Mouse (Mus musculus): ENCODE measurements around the gene Plod2.

The Plod2 gene

DNA sequence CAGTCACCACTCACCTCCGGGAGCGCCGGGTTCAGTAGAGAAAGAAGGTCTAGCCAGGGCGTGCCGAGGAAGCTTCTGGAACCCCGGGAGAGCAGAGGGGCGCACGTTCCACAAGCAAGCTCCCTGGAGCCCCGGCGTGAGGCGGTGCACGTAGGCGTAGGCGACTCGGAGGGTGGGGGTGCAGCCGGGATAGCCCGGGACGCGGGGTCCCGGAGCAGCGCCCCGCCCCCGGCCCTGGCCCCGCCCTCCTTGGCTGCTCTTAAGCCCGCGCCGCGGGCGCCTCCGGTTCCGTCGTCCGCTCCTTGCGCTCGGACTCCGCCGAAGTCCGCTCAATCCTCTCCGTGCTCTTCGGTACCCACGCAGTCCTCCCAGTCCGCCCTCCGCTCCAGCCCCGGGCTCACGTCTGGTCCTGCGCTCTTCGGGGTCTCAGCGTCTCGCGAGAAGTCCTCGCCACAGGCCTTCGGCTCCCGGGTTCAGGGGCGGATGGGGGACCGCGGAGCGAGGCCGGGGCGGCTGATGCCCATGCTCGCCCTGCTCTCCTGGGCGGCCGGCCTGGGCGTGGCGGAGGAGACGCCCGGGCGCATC, at the start of gene Plod2:
Gene Plod2 (plus strand): TSS at position 247 of the 585 bp plus-strand sequence.
- no peak for DNase-seq (ENCODE audit: low read depth, low spot score)

DNA sequence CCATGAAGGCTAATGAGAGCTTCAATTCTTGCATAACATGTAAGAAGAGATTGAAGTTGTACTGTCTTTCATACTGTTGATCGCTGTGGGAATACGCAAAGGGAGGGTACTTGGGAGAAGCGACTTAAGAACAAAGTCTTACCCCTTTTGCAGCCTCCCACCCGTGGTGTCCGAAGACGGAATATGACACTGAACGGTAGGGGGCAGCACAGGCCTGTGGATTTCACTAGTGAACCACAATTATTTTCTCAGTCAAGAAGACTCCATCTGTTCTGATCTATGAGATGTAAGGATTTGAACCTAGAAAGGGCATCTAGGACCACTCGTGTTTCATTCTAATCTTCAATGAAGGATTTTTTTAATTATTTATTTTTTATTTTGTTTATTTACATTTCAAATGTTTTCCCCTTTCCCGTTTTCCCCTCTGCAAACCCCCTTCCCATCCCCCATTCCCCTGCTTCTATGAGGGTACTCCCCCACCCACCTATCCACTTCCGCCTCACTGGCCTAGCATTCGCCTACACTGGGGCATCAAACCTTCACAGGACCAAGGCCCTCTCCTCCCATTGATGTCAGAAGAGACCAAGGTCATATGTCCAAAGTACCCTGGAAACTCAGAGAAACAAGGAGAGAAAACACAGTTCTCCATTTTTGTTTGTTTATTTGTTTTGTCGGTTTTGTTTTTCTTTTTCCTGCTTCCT, 42.2 kb upstream of the Plod2 start:
- peak; percentile 17 for DNase-seq (ENCODE audit: low read depth, low spot score)

DNA sequence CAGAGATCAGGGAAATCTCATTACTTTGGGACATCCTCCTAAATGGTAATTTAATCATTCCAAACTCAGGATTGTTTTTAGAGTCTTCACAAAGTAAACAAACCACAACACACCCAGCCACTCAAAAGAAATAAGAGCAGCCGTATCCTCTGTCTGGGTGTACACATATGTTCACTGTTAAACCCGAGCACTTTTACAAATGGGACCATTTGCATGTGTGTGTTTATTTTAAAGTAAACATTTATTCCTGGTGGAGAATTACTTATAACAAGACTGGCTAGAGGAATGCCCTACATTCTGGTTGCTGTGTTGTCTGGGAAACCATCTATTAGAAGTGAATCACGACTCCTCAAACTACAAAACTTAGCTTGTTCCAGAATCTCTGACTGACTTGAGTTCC, 37.8 kb upstream of the Plod2 start:
- no peak for DNase-seq (ENCODE audit: low read depth, low spot score)

DNA sequence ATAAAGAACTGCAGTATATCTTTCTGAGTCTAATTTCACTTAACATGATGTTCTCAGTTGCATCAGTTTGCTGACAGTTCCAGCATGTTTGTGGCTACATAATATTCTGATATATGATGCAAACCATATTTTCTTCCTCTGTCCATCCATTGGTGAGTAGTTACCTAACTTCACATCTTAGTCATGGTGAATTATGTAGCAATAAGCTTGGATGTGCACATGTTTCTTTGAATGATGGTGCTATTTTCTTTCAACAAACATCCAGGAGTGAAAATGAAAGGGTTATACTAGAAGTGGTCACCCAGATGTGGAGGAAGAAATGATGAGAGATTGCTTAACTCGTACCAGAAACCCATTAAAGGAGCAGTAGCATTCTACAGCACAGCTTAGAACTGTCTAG, 37.1 kb upstream of the Plod2 start:
- no peak for DNase-seq (ENCODE audit: low read depth, low spot score)

DNA sequence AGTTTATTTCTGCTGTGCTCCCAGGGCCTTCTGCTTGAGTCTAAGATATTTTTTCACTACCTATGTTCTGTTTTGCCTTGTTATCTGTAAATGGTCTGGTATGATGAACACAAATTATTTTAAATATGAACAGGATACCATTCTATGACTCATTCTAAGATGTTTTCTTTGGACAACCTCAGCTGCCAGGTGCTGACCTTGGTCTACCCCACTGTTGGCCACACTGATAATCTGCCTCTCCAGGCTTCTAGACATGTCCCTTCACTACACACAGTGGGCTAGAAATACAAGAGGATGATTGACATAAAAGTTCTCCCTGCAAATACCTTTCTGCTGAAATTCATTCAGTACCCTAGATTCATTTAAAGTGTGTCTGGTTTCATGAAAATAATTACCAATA, 30.3 kb upstream of the Plod2 start:
- no peak for DNase-seq (ENCODE audit: low read depth, low spot score)

DNA sequence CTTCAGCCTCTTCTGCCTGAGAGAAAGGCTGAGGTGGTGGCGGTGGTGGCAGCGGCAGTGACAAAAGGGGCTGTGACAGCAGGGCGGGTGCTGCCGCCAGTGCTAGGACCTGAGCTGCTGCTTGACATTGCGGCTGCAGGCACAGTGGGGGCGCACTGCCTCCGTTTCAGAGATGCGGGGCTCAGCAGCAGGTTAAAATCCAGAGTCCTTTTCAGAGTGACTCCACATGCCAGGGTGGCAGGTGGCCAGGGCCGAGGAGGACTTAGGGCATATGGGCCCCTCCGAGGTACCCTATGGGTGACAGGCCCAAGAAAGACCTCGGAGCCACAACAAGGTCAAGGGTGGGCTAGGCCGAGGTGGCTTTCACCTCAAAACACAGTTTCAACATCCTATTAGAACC, 25.0 kb upstream of the Plod2 start:
- DNase-seq (ENCODE audit: low read depth, low spot score), result no peak

DNA sequence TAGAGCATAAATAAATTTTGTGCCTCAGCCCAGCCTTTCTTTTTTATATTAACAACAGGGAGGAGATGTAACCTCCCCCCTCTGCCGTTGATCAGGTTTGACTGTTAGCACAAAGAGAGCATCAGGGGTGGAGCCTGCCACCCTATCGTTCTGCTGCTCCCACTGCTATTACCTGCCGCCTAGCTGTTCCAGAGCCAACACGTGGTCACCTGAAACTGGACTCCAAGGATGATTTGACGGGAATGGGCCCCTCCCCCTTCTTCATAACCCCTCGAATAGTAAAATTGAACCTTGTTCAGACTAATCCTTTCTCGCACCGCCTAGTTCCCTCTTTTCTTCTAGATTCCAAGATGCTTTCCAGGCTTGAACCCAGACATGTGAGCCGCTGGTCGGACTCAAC, 21.3 kb upstream of the Plod2 start:
- no peak for DNase-seq (ENCODE audit: low read depth, low spot score)

DNA sequence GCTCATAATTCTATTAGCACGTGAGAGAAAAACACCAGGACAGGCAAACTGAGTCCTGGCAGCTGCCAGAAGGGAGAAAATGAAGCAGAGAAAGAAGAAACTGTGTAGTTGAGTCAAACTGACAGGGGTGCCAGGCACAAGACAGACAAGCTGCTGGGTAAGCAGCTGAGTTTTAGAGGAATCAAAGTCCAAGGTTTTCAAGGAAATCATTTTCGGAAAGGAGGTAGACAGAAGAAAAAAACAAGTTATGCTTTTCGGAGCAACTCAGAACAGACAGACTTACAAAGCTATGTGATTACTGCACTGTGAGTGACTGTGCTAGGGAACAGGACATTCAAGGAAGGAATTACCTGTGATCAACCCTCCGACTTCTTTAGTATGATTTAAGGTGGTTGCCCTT, 17.5 kb upstream of the Plod2 start:
- no peak for DNase-seq (ENCODE audit: low read depth, low spot score)

DNA sequence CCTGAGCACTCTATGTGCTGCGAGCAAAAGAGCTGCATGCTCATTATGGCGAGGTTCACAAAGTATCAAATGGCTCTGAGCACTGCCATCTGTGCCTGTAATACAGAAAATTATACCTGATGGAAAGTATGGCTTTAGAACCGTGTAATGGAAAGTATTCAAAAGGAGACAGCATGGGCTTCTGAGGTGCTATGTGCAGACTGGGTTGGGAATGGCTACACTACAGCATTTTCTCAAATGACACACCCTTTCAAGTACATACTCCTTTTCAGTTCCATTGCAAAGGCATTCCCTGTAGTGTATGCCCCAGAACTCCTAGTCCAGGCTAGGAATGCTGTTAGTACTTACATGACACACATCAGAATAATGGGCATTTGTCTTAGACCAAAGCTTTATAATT, 12.0 kb upstream of the Plod2 start:
- DNase-seq (ENCODE audit: low read depth, low spot score), result no peak

DNA sequence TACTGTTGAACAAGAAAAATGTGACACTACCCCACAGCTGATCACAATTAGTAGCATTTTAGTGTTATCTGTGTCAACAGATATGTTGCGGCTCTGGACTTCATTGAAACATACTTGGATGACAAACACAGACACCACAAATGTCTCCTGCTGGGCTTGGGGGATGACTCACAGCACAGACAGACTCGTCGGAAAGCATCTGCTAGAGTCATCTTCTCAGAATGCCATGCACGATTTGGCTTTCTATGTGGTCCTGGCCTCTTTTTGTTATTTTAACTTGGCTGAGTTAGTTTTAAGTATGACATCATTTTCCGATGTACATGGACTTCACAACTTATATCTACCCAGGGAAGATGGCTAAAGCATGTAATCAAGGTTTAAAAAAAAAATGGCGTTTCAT, 4.3 kb upstream of the Plod2 start:
- DNase-seq (ENCODE audit: low read depth, low spot score), result peak; percentile 35

DNA sequence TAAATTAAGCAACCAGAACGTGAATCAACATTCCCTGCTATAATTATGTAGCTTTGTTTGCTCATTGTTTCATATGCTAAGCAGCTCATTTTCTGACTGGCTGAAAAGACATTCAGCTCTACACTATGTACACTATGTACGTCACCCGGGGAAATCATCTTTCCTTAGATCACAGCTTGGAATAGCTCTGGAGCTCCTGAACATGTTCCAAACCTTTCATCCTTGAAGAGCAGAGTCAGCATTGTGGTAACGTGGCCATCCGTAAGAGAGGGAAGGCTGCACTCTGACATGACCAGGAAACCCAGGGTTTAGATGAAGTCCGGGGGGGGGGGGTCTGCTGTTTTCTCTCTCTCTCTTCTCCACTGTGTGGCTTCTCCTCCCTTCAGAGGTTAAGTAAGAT, 3.8 kb upstream of the Plod2 start:
- no peak for DNase-seq (ENCODE audit: low read depth, low spot score)

DNA sequence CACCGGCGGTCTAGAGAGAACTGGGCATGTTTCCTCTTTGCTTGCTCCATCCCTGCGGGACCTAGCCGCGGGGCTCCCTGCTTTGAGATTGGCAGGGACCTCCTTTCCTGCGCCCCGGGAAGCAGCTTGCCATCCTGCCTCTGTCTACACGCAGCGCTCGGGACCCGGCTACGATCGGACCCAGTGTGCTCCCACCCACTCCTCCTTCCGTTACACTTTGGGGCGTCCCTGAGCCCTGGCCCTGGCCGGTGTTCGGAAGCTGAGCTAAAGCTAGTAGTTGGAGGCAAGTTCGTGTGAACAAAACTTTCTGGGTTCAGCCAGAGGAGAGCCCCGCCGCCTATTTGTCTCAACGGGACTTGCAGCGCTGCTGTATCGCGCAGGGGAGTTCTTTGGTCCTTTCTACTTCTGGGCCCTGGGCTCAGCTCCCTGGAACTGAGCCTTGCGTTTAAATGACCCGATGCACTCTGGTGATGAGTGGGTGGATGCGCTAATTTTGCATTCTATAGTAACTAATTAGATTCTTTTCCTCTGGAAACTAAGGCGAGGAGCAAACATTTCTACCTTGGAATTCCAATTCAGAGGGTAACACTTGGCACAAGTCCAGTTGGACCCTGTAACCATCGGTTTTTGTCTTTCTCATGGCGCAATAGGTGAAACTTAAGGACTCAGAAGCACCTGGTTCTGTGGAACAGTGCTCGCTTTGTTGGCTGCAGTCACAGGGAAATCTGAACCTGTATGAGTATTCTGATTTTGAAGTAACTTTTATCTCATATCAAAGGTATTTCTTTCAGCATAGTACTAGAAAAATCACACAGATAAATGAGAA, 781 bp downstream of the Plod2 start:
- DNase-seq (ENCODE audit: low read depth, low spot score), result no peak

DNA sequence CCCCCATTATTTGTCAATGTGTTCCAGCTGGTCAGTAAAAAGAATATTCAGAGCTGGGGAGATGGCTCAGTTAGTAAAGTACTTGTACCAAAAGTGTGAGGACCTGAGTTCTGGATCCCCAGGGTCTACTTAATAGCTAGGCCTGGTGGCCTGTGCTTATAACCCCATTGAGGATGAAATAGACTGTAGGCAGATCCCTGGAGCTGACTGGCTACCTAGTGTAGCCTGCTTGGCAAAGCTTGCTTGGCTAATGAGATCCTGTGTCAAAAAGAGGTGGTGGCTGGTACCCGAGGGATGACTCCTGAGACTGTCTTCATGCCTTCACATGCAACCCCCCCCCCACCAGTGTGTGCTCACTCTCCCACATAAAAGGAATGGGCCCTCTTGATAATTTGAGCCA, 2.1 kb downstream of the Plod2 start:
- no peak for DNase-seq (ENCODE audit: low read depth, low spot score)

DNA sequence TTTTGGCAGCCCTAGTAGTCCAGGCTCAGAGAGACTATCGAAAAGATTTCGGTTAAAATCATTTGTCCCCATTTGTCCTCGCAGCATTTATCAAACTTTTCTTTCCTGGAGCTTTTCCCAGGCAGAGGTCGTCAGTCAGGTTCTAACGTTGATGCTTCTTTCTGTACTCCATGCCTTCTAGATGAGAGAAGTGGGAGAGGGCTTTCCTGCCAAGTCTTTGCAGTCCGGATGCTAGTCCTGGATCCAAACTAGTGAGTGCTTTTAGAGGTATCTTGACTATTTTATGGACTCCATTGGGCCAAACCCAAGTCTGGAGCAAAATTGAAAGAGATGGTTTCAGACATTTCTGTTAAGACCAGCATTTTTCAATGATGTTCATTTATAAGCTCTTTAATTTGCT, 3.0 kb downstream of the Plod2 start:
- DNase-seq (ENCODE audit: low read depth, low spot score), result no peak

DNA sequence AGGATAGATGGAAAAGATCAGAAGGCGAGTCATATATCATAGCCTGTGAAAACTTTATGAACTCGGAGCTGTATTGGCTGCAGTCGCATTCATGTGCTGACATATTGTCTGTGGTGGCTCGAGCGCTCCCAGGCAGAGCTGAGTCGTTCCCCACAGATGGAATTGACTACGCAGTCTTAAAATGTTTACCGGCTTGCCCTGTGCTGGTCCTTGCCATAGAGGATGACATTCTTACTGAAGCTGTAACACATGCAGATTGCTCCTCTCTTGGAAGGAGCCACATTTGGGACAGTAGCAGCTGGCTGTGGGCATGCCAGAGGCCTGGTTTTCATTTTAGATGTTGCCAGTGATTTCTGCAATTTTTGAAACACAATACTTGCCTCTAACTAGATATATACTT, 4.4 kb downstream of the Plod2 start:
- no peak for DNase-seq (ENCODE audit: low read depth, low spot score)

DNA sequence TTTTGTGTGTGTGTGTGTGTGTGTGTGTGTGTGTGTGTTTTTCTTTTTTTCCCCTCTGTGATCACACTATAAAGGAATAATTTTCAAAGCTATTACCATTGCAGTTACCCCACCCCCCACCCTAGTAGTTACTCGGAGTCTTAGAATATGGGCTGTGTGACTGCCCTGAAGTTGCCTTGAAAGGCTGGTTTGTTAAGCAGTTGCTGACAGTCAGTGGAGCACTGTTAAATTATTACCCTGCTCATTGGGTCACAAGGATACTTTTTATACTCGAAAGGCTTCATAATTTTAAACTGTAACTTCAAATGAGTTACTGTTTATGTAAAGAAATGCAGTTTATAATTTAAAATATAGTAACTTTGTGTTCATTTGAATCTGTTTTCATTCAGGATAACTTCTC, 5.1 kb downstream of the Plod2 start:
- DNase-seq (ENCODE audit: low read depth, low spot score), result no peak

DNA sequence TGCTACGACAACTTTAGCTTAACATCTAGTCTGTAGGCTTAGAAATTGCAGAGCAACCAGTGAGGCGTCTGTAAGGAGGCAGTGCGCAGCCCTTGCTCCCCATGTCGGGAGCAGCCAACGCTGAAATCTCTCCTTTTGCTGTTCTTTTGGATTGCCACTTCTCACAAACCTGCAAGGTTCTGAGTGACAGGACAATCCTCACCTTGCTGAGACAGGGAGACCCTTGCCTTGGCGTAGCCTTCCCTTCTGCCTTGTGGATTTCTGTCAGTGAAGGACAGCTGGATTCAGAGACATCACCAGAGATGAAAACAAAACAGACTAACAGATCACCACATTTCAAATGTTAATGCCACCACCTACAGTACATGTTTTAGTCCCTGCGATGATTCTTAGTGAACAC, 5.8 kb downstream of the Plod2 start:
- DNase-seq (ENCODE audit: low read depth, low spot score), result no peak

DNA sequence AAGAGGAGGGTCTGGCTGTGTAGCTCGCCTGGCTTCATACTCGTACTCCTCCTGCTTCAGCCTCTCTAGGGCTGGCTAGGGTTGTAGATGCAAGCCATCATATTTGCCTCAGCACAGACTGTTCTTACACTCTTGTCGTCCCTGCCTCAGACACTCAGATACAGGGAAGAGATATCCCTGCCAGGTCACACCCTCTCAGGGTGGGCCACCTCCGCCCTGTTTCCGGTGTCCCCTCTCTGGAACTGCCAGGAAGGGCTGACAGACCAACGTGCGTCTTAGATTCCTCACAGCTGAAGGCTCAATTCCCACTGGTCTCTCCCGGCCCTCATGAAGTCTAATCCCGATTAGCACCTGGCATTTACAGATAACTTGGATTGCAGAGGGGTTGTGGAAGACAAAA, 6.6 kb downstream of the Plod2 start:
- DNase-seq (ENCODE audit: low read depth, low spot score), result no peak

DNA sequence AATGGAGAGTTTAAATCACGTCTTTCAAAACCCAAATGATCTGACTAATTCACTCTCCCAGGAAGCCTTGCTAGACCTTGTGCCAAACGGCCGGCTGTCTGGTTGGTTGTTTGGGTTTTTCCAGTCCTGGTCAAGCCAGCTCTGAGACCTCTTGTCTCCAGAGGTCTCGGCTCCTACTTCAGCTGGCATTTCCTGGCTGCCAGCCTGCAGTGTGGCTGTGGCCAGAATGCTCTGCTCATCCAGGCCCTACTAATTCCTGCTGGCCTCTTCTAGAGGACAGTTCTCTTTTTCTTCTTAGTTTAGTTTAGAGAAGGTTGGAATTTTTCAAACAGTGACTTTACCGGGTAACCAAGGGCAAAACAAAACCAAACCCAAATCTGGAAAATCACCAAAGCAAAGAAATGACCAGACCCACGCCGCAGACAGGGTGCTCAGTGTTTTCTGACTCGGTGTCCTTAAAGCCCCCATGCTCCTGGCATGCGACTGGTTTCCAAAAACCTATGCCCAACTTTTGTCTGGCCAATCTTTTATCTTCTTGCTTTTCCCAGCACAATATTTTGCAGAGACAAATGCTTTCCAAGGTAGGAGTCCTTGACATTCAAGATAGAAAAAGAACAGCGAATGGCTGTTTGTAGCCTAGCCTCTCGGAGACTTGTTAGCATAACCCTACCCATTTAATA, 7.9 kb downstream of the Plod2 start:
- DNase-seq (ENCODE audit: low read depth, low spot score), result no peak

DNA sequence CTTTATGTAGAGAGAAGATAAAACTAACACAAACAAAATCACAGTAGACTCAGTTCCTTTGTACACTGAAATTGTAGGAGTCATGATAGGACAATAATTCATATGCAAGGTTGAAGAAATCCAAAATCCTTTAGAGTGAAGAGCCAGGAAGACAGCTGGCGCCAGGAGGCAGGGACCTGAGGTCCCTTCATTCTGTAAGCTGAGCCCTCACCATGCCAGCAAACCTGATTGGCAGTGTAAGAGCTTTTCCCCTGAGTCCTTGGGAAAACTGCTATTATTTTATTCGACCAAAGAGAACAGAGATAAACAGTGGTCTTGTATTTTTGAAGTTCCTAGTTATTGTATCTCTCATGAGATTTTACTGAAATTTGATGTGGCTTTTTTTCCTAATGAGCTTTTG, 9.0 kb downstream of the Plod2 start:
- DNase-seq (ENCODE audit: low read depth, low spot score), result no peak

DNA sequence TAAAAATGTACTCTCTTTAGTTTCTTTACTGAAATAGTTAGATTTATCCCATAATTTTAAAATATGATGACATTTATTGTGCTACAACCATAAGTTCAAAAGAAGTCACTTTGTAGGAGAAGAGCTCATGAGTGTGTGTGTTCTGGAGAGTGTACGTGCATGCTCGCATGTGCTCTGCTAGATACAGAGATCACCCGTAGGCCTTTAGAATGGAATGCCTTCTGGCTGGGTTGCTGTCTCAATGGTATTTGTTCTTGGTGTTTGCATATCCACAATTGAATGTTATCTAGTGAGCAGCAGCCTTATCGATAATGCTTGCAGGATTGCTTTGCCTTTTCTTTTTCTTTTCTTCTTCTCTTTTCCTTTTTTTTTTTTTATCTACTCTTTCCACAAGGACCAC, 9.6 kb downstream of the Plod2 start:
- DNase-seq (ENCODE audit: low read depth, low spot score), result no peak

DNA sequence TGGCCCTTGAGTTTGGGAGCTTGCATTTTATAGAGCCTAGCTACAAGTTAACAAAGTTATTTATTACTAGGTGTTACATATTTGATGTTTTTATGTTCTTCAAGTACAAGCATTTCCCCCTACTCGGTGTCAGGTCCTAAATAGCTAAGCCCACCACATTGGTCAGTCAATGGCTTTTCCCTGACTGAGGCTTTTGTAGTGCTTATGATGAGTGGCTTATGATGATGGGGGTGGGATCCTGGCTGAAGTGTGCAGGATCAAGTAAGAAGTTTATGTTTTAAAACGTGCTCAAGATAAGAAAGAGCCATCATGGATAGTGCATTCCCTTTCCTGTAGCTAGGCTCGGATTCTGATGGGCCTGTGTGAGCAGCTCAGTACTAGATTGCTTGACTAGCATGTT, 10.7 kb downstream of the Plod2 start:
- no peak for DNase-seq (ENCODE audit: low read depth, low spot score)

Data from telencephalon, adult 2 months (tissue).